Mouse (Mus musculus) cerebellum, postnatal 10 days (tissue): Measurements from ENCODE around the gene Vmn2r83.
A peak's percentile ranks its signal among the peaks of the same experiment; 100 is the strongest.
"Not testable (repeated sequence)": the region's sequence is repeated elsewhere in the genome, so short reads cannot be mapped to it uniquely, and the experiment has no call there.

Experiments used
- DNase-seq, 2 experiments: peaks; one replicate each; pipeline ENCODE4 v3.0.0; 2021; ENCODE audit warnings: mixed read lengths in 2 of 2

Vmn2r83 gene

GRCm38 (mm10) chr10:79468431-79468830, at the start of gene Vmn2r83:
TSS of gene Vmn2r83 (plus strand) at chr10:79468731.
- DNase-seq, result no peak

DNA sequence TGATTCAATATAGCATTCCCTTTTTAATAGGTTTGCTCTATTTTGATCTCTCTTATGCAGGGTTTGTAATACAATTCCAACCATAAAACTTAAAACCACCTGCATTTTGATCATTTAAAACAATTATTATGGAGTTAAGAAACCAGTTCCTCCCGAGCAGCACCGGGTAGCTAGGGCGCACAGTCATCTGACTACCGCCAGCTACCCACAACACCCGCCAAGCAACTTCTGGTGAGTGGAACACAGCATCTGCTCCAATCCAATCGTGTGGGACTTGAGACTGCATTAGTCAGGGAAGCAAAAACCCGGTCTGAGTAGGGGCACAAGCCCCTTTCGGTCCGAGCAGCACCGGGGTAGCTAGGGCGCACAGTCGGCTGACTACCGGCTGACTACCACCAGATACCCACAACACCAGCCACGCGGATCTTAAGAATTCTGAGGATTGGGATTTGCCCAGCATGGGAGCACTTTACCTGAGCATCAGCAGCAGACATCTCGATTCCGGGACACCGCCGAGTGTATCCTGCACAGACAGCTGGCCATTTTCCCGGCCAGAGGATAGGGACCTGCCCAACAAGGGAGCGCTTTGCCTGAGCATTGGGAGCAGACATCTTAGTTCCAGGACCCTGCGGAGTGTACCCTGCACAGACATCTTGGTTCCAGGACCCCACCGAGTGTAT, 33.2 kb upstream of the Vmn2r83 start:
- DNase-seq, result not testable (repeated sequence)

- DNase-seq, result peak in 1 of 2 experiments; percentile 3
These were observed 27.4 kb downstream of the Vmn2r83 start for GRCm38 (mm10) chr10:79495886-79496285.

GRCm38 (mm10) chr10:79496701-79497288, 28.3 kb downstream of the Vmn2r83 start:
- DNase-seq, result no peak

GRCm38 (mm10) chr10:79502830-79503644, 34.5 kb downstream of the Vmn2r83 start:
- peak; percentile 10 to 13 for DNase-seq

DNA sequence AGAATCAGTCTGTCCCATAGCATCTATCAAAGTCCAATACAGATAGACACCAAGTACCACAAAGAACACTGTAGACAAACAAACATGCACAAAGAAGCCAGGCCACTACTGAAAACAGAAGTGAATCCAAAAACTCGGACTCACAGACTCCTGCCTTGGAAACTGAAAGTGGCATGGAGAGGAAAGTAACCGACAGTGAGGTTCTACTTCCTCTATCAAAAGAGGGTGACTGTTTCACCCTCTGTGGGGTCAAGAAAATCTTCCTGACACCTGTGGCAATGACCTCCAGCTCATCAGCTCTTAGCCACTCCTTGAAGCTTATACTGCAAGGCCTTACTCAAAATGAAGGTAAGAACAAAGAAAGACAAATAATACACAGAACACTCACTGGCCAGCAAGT, 38.2 kb downstream of the Vmn2r83 start:
- DNase-seq, result no peak

GRCm38 (mm10) chr10:79524433-79524832, 55.9 kb downstream of the Vmn2r83 start:
- DNase-seq, result no peak

GRCm38 (mm10) chr10:79525456-79526325, 57.2 kb downstream of the Vmn2r83 start:
- DNase-seq, result peak; percentile 46 to 48

- no peak for DNase-seq
These were observed 58.3 kb downstream of the Vmn2r83 start for GRCm38 (mm10) chr10:79526661-79527452.

DNA sequence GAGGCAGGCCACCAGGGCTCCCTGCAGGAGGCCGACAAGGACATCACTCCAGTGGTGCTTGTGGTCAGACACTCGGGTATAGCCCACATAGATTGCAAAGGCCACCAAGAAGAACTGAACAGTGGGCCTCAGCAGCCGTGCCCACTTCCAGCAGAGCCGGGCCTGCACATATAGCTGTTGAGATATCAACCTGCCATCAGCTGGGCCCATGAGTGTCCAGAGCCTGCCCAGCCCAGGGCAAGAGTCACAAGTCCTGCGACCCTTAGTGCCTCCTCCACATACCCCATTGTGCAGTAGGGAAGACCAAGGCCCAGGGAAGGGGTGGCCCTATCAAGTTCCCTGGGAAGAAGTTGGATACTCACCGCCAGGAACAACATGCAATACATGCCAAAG, 58.9 kb downstream of the Vmn2r83 start:
- no peak for DNase-seq

DNA sequence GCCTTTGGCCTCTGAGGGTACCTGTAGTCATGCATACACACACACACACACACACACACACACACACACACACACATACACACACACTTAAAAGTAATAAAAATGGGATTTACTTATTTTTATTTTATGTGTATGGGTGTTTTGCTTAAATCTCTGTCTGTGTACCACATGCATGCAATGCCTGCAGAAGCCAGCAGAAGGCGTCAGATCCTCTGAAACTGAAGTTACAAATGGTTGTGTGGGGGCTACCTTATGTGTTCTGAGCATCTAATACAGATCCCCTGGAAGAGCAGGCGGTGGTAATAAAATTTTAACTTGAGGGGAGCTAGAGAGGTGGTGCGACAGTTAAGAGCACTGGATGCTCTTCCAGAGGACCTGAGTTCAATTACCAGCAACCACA, 59.5 kb downstream of the Vmn2r83 start:
- DNase-seq, result no peak

DNA sequence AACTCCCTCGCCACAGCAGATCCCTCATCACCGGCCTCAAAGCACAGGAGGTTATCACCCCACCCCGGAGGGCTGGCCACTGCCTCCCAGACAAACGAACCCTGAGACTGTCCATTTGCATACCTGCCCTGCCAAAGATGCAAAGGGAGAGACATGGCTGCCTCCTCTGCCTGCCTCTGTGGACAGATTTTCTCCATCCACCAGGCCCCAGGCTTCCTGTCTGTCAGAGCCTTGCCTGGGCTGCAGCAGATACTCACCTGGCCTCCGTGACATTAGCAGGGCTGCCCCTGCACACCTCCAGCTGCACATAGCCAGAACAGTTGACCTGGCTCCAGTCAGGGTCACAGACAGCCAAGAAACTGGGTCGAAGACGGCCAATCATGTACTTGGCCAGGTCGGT, 61.7 kb downstream of the Vmn2r83 start:
- peak in 1 of 2 experiments; percentile 3 for DNase-seq

DNA sequence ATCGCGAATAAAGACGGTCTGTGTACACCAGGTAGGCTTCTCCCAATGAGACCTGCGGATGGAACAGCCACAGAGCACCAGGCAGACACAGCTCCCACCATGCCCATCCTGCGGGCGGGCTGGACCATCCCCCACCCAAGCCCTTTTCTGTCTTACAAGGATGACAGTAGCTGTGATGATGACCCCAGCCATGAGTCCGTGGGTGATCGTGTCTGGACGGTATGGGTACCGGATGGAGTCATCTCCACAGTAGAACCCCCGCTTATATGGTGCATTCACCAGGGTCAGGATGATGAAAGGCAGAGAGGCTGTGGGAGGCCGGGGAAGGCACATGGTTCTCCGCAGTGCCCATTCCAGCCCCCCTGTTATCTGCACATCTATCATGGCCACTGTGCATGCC, 62.2 kb downstream of the Vmn2r83 start:
- DNase-seq, result no peak

GRCm38 (mm10) chr10:79531593-79531992, 63.1 kb downstream of the Vmn2r83 start:
- peak in 1 of 2 experiments; percentile 15 for DNase-seq

DNA sequence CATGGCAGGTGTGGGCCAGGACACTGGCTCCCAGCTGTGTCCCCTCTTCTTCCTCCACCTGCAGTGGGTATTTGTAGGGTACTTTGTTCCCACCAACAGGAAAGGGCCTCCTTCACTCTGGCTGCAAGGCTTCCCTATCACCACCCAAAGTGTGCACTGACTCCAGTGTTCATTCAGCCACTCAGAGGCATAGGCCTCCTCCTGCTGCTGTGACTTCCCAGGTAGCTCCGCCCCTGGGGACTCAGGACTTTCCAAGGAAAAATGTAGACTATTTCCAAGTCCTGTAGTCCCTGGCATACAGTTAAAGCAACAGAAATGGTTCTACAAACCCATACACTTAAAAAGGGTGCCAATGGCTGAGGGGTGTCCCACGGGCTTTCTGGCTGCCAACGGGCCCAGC, 64.1 kb downstream of the Vmn2r83 start:
- DNase-seq, result no peak

- DNase-seq, result peak; percentile 72 to 75
These were observed 64.8 kb downstream of the Vmn2r83 start, which contains the start of gene Plpp2 for GRCm38 (mm10) chr10:79533126-79533911. TSS of gene Plpp2 (minus strand) at chr10:79533796.

- DNase-seq, result peak in 1 of 2 experiments; percentile 1
These were observed 65.9 kb downstream of the Vmn2r83 start for GRCm38 (mm10) chr10:79534426-79534825.

- no peak for DNase-seq
These were observed 66.9 kb downstream of the Vmn2r83 start for GRCm38 (mm10) chr10:79535431-79535830.

GRCm38 (mm10) chr10:79536461-79537080, 68.0 kb downstream of the Vmn2r83 start:
- DNase-seq, result peak in 1 of 2 experiments; percentile 2

DNA sequence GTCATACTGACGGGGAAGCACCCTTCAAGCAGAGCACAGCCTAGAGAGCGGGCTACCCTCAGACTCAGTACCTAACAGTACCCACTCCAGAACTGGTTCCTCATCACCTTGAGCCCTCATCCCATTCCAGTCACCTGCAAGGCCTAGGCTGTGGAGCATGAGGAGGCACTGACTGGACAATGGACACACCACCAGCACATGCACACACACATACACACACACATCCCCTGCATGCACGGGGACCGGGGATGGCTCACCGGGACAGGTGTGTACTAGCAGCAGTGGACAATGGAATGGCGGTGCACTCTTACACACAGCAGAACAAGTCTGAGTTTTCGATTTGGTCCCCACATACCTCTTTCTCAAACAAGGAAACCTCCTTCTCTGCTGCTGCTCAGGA, 68.7 kb downstream of the Vmn2r83 start:
- peak in 1 of 2 experiments; percentile 1 for DNase-seq
